14 mouse cellular contexts compared by ENCODE assay signal in the genomic region with DNA sequence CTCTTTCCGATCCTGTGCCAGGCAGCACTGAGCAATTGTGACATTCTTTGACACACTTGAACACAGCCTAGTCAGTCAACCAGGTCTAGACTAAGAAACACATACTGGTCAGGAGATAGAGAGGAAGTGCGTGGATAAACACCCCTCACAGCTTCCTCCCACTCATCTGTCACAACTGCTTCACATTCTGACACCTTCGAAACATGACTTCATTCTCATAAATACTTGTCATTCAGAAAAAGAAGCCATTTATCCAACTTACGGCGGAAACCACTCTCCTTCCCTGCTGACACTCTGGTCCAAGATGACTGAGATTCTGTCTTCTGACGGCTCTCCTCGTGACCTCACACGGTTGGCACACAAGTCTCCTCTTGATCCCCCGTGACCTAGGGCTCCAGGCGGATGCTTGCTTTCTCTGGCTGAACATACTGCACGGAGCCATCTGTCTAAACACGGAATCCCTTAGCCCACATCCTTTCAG.
DNase-seq lines count a peak whose midpoint lies in the region; ATAC-seq lines count a peak whose summit lies in the region.
"Had no signal": no experiment of that assay in that cellular context is flagged by ENCODE, and none has a peak within 500 bp of the region (broad histone marks: within the 10 kb centered on the region; RNA-seq: fewer than 3 reads in every experiment).

No protein-coding gene starts in this region.

- H3K9ac ChIP-seq in embryonic facial prominence, embryonic 11.5 days (replicated peaks; ENCODE audit: low read length), result no peak overlapping the region
- H3K9ac ChIP-seq in kidney, embryonic 15.5 days, result no peak overlapping the region
- no peak overlapping the region for H3K9ac ChIP-seq in intestine, embryonic 16.5 days (ENCODE audit: low read depth, low read length)
- H3K9ac ChIP-seq: hindbrain, embryonic 15.5 days; stomach, embryonic 15.5 days had no signal

- no peaks in the 10 kb centered on the region for H3K4me1 ChIP-seq in embryonic facial prominence, embryonic 11.5 days (ENCODE audit: control insufficient read depth, insufficient read depth, low read length)
- 0 out of 2 replicates have a peak, but pooled peaks cover 2% of the 10 kb centered on the region for H3K4me1 ChIP-seq in kidney, embryonic 15.5 days
- no peaks in the 10 kb centered on the region for H3K4me1 ChIP-seq in intestine, embryonic 16.5 days (ENCODE audit: control insufficient read depth, insufficient read depth, low read length)
- H3K4me1 ChIP-seq: hindbrain, embryonic 15.5 days; stomach, embryonic 15.5 days had no signal

- H3K36me3 ChIP-seq in embryonic facial prominence, embryonic 11.5 days (replicated peaks; ENCODE audit: control insufficient read depth, insufficient read depth, low read depth, low read length), result no peaks in the 10 kb centered on the region
- H3K36me3 ChIP-seq in kidney, embryonic 15.5 days, result no peaks in the 10 kb centered on the region
- no peaks in the 10 kb centered on the region for H3K36me3 ChIP-seq in intestine, embryonic 16.5 days (ENCODE audit: control insufficient read depth, insufficient read depth, low read length)
- H3K36me3 ChIP-seq: hindbrain, embryonic 15.5 days; stomach, embryonic 15.5 days had no signal

- no peaks in the 10 kb centered on the region for H3K9me3 ChIP-seq in embryonic facial prominence, embryonic 11.5 days (replicated peaks; ENCODE audit: control insufficient read depth, low read length)
- H3K9me3 ChIP-seq in kidney, embryonic 15.5 days (replicated peaks), result no peaks in the 10 kb centered on the region
- no peaks in the 10 kb centered on the region for H3K9me3 ChIP-seq in intestine, embryonic 16.5 days (ENCODE audit: control insufficient read depth, low read length)
- H3K9me3 ChIP-seq: hindbrain, embryonic 15.5 days; stomach, embryonic 15.5 days had no signal

- no peak overlapping the region for H3K27ac ChIP-seq in embryonic facial prominence, embryonic 11.5 days (replicated peaks; ENCODE audit: low read depth, low read length)
- no peak overlapping the region for H3K27ac ChIP-seq in kidney, embryonic 15.5 days
- no peak overlapping the region for H3K27ac ChIP-seq in intestine, embryonic 16.5 days (ENCODE audit: low read length)
- H3K27ac ChIP-seq: hindbrain, embryonic 15.5 days; stomach, embryonic 15.5 days had no signal

- H3K4me3 ChIP-seq in embryonic facial prominence, embryonic 11.5 days (ENCODE audit: low read depth, low read length), result no peak overlapping the region
- no peak overlapping the region for H3K4me3 ChIP-seq in kidney, embryonic 15.5 days (replicated peaks)
- H3K4me3 ChIP-seq in intestine, embryonic 16.5 days (ENCODE audit: low read length), result no peak overlapping the region
- H3K4me3 ChIP-seq: hindbrain, embryonic 15.5 days; stomach, embryonic 15.5 days had no signal

- 47% methylated on average over 12 of the region's 12 CpGs for whole genome bisulfite sequencing in embryonic facial prominence, embryonic 11.5 days
- 58% methylated on average over 12 of the region's 12 CpGs for WGBS in kidney, embryonic 15.5 days
- WGBS in intestine, embryonic 16.5 days, result 66% methylated on average over 12 of the region's 12 CpGs

- DNase-seq in CD4-positive helper T cell, adult 2 months (ENCODE audit: low read depth, low spot score), result peak; percentile 60
- peak; percentile 29 for DNase-seq in embryonic facial prominence, embryonic 11.5 days (ENCODE audit: low spot score)
- no peak for DNase-seq in layer of hippocampus, postnatal 25 days (ENCODE audit: extremely low spot score in 1 of 2, low spot score in 1 of 2)
- DNase-seq: cerebellum, adult 18-20 months; kidney, postnatal 36 days; right cerebral cortex, postnatal 14 days had no signal

- H3K4me2 ChIP-seq in embryonic facial prominence, embryonic 11.5 days (ENCODE audit: low read depth, low read length), result no peak overlapping the region
- no peak overlapping the region for H3K4me2 ChIP-seq in kidney, embryonic 15.5 days
- H3K4me2 ChIP-seq in intestine, embryonic 16.5 days (ENCODE audit: low read depth, low read length), result no peak overlapping the region
- H3K4me2 ChIP-seq: heart, embryonic 11.5 days; hindbrain, embryonic 15.5 days; stomach, embryonic 15.5 days had no signal

- no peaks in the 10 kb centered on the region for H3K27me3 ChIP-seq in embryonic facial prominence, embryonic 11.5 days (ENCODE audit: control insufficient read depth, insufficient read depth, low read length)
- H3K27me3 ChIP-seq in kidney, embryonic 15.5 days, result no peaks in the 10 kb centered on the region
- H3K27me3 ChIP-seq in intestine, embryonic 16.5 days (replicated peaks; ENCODE audit: control insufficient read depth, insufficient read depth, low read length), result no peaks in the 10 kb centered on the region
- H3K27me3 ChIP-seq: hindbrain, embryonic 15.5 days; stomach, embryonic 15.5 days had no signal

- peak; percentile 40 for ATAC-seq in CD4-positive, CD25-positive, alpha-beta regulatory T cell, adult 4 months
- ATAC-seq in embryonic facial prominence, embryonic 11.5 days (replicated peaks; ENCODE audit: insufficient number of reproducible peaks, low FRiP score, low TSS enrichment, low read depth), result no peak
- ATAC-seq in monocyte, adult 5-6 weeks (replicated peaks; ENCODE audit: insufficient number of reproducible peaks, low FRiP score, low TSS enrichment, poor library complexity, severe bottlenecking), result peak; percentile 51; the same call in 1 of the 2 replicates
- no peak for ATAC-seq in kidney, embryonic 15.5 days (replicated peaks; ENCODE audit: low FRiP score)
- no peak for ATAC-seq in intestine, embryonic 16.5 days
- no peak for ATAC-seq in megakaryocyte-erythroid progenitor cell, adult 5-6 weeks (replicated peaks; ENCODE audit: low FRiP score, low TSS enrichment, poor library complexity, severe bottlenecking)

Comparison
In these comparisons a context has a peak if more than half of its experiments do, and no peak if none do; other contexts are left out.
1. DNase-seq: peak in CD4-positive helper T cell, adult 2 months (single experiment) and embryonic facial prominence, embryonic 11.5 days (single experiment); none in layer of hippocampus, postnatal 25 days (0 of 2).
2. ATAC-seq: peak in CD4-positive, CD25-positive, alpha-beta regulatory T cell, adult 4 months (single experiment) and monocyte, adult 5-6 weeks (single experiment); none in embryonic facial prominence, embryonic 11.5 days (single experiment), kidney, embryonic 15.5 days (single experiment), intestine, embryonic 16.5 days (single experiment) and megakaryocyte-erythroid progenitor cell, adult 5-6 weeks (single experiment).